20 mouse cellular contexts compared by ENCODE assay signal in genomic region chr4:25389542-25389941, GRCm38 (mm10).
DNase-seq lines count a peak whose midpoint lies in the region; ATAC-seq and TF ChIP-seq lines count a peak whose summit lies in the region.
"Had no signal": no experiment of that assay in that cellular context is flagged by ENCODE, and none has a peak within 500 bp of the region (broad histone marks: within the 10 kb centered on the region; RNA-seq: fewer than 3 reads in every experiment).

No protein-coding gene starts in this region.

- no peaks in the 10 kb centered on the region for H3K36me3 ChIP-seq in hindbrain, postnatal 0 days (ENCODE audit: insufficient read depth, low read length)
- no peaks in the 10 kb centered on the region for H3K36me3 ChIP-seq in hindbrain, embryonic 12.5 days
- H3K36me3 ChIP-seq in midbrain, embryonic 13.5 days = no peaks in the 10 kb centered on the region
- no peaks in the 10 kb centered on the region for H3K36me3 ChIP-seq in midbrain, embryonic 16.5 days (ENCODE audit: control insufficient read depth, insufficient read depth, low read length)
- no peaks in the 10 kb centered on the region for H3K36me3 ChIP-seq in forebrain, postnatal 0 days (ENCODE audit: insufficient read depth)
- H3K36me3 ChIP-seq: embryonic facial prominence, embryonic 12.5 days; G1E; heart, embryonic 10.5 days; hindbrain, embryonic 13.5 days; intestine, embryonic 15.5 days had no signal

- no peaks in the 10 kb centered on the region for H3K4me1 ChIP-seq in hindbrain, postnatal 0 days (ENCODE audit: insufficient read depth, low read length)
- no peaks in the 10 kb centered on the region for H3K4me1 ChIP-seq in hindbrain, embryonic 12.5 days
- H3K4me1 ChIP-seq in midbrain, embryonic 13.5 days (replicated peaks) = no peaks in the 10 kb centered on the region
- H3K4me1 ChIP-seq in midbrain, embryonic 16.5 days (ENCODE audit: control insufficient read depth, insufficient read depth, low read length) = no peaks in the 10 kb centered on the region
- H3K4me1 ChIP-seq in forebrain, postnatal 0 days (ENCODE audit: insufficient read depth) = no peaks in the 10 kb centered on the region
- H3K4me1 ChIP-seq: embryonic facial prominence, embryonic 12.5 days; heart, embryonic 10.5 days; hindbrain, embryonic 13.5 days; intestine, embryonic 15.5 days had no signal

- WGBS in hindbrain, postnatal 0 days = 61% methylated on average over 5 of the region's 5 CpGs
- WGBS in hindbrain, embryonic 12.5 days = 79% methylated on average over 5 of the region's 5 CpGs
- WGBS in midbrain, embryonic 13.5 days = 67% methylated on average over 5 of the region's 5 CpGs
- WGBS in midbrain, embryonic 16.5 days = 57% methylated on average over 5 of the region's 5 CpGs
- WGBS in forebrain, postnatal 0 days = 53% methylated on average over 5 of the region's 5 CpGs

- DNase-seq in hindbrain, postnatal 0 days (ENCODE audit: low spot score) = no peak
- peak; percentile 60 for DNase-seq in brain, embryonic 14.5 days (ENCODE audit: low read depth)
- peak; percentile 8 for DNase-seq in forebrain, postnatal 0 days
- no peak for DNase-seq in cerebellum, postnatal 36 days
- DNase-seq: adrenal gland, adult 8-10 months; adrenal gland, postnatal 36 days; cerebellum, adult 11 months; cerebellum, adult 8-10 months; cerebellum, postnatal 14 days; heart, adult 18-20 months; heart, postnatal 10 days; heart, postnatal 4 days had no signal

- peak; percentile 51; the same call in 1 of the 2 replicates for ATAC-seq in hindbrain, postnatal 0 days
- no peak for ATAC-seq in hindbrain, embryonic 12.5 days (ENCODE audit: low FRiP score)
- ATAC-seq in midbrain, embryonic 13.5 days = peak; percentile 40; the same call in 1 of the 2 replicates
- ATAC-seq in midbrain, embryonic 16.5 days = no peak; the same call in 1 of the 2 replicates
- peak; percentile 67 for ATAC-seq in forebrain, postnatal 0 days
- ATAC-seq: intestine, embryonic 15.5 days had no signal

- H3K27me3 ChIP-seq in hindbrain, postnatal 0 days (ENCODE audit: insufficient read depth, low read length) = no peaks in the 10 kb centered on the region
- no peaks in the 10 kb centered on the region for H3K27me3 ChIP-seq in hindbrain, embryonic 12.5 days
- H3K27me3 ChIP-seq in midbrain, embryonic 13.5 days = no peaks in the 10 kb centered on the region
- H3K27me3 ChIP-seq in midbrain, embryonic 16.5 days (ENCODE audit: control insufficient read depth, insufficient read depth, low read depth, low read length) = no peaks in the 10 kb centered on the region
- no peaks in the 10 kb centered on the region for H3K27me3 ChIP-seq in forebrain, postnatal 0 days (ENCODE audit: insufficient read depth, low read length)
- H3K27me3 ChIP-seq: embryonic facial prominence, embryonic 12.5 days; hindbrain, embryonic 13.5 days; intestine, embryonic 15.5 days had no signal

- no peaks in the 10 kb centered on the region for H3K9me3 ChIP-seq in hindbrain, postnatal 0 days (ENCODE audit: low read length)
- H3K9me3 ChIP-seq in hindbrain, embryonic 12.5 days (replicated peaks) = no peaks in the 10 kb centered on the region
- no peaks in the 10 kb centered on the region for H3K9me3 ChIP-seq in midbrain, embryonic 13.5 days
- H3K9me3 ChIP-seq in midbrain, embryonic 16.5 days (replicated peaks; ENCODE audit: control insufficient read depth, low read length, poor library complexity, severe bottlenecking) = no peaks in the 10 kb centered on the region
- no peaks in the 10 kb centered on the region for H3K9me3 ChIP-seq in forebrain, postnatal 0 days (ENCODE audit: low read length)
- H3K9me3 ChIP-seq: embryonic facial prominence, embryonic 12.5 days; G1E; heart, embryonic 10.5 days; hindbrain, embryonic 13.5 days; intestine, embryonic 15.5 days had no signal

- no peak overlapping the region for H3K4me2 ChIP-seq in hindbrain, postnatal 0 days (ENCODE audit: low read depth, low read length)
- H3K4me2 ChIP-seq in hindbrain, embryonic 12.5 days (replicated peaks) = no peak overlapping the region
- no peak overlapping the region for H3K4me2 ChIP-seq in midbrain, embryonic 13.5 days (replicated peaks)
- no peak overlapping the region for H3K4me2 ChIP-seq in midbrain, embryonic 16.5 days (ENCODE audit: low read length)
- no peak overlapping the region for H3K4me2 ChIP-seq in forebrain, postnatal 0 days (ENCODE audit: low read depth)
- H3K4me2 ChIP-seq: embryonic facial prominence, embryonic 12.5 days; hindbrain, embryonic 13.5 days; intestine, embryonic 15.5 days had no signal

- no peak overlapping the region for H3K9ac ChIP-seq in hindbrain, postnatal 0 days (replicated peaks; ENCODE audit: low read length)
- no peak overlapping the region for H3K9ac ChIP-seq in hindbrain, embryonic 12.5 days
- H3K9ac ChIP-seq in midbrain, embryonic 13.5 days (replicated peaks) = no peak overlapping the region
- H3K9ac ChIP-seq in midbrain, embryonic 16.5 days (ENCODE audit: low read depth, low read length) = no peak overlapping the region
- no peak overlapping the region for H3K9ac ChIP-seq in forebrain, postnatal 0 days
- H3K9ac ChIP-seq: embryonic facial prominence, embryonic 12.5 days; hindbrain, embryonic 13.5 days; intestine, embryonic 15.5 days had no signal

- H3K27ac ChIP-seq in hindbrain, postnatal 0 days = no peak overlapping the region
- no peak overlapping the region for H3K27ac ChIP-seq in hindbrain, embryonic 12.5 days
- no peak overlapping the region for H3K27ac ChIP-seq in midbrain, embryonic 13.5 days
- no peak overlapping the region for H3K27ac ChIP-seq in midbrain, embryonic 16.5 days (ENCODE audit: low read length)
- H3K27ac ChIP-seq in forebrain, postnatal 0 days (ENCODE audit: low read depth, low read length) = no peak overlapping the region; the same call in 1 of the 2 replicates
- H3K27ac ChIP-seq: embryonic facial prominence, embryonic 12.5 days; heart, embryonic 10.5 days; intestine, embryonic 15.5 days had no signal

- H3K4me3 ChIP-seq in hindbrain, postnatal 0 days (ENCODE audit: low read length) = no peak overlapping the region
- no peak overlapping the region for H3K4me3 ChIP-seq in hindbrain, embryonic 12.5 days
- no peak overlapping the region for H3K4me3 ChIP-seq in midbrain, embryonic 13.5 days (replicated peaks)
- no peak overlapping the region for H3K4me3 ChIP-seq in midbrain, embryonic 16.5 days (ENCODE audit: low read depth, low read length)
- no peak overlapping the region for H3K4me3 ChIP-seq in forebrain, postnatal 0 days (ENCODE audit: low read depth, low read length)
- H3K4me3 ChIP-seq: embryonic facial prominence, embryonic 12.5 days; heart, embryonic 10.5 days; hindbrain, embryonic 13.5 days; intestine, embryonic 15.5 days had no signal

- TF ChIP-seq CTCF in hindbrain, postnatal 0 days (IDR thresholded peaks at IDR 0.05; ENCODE audit: low read depth) = no peak
- no peak for TF ChIP-seq CTCF in brain, embryonic 14.5 days (IDR thresholded peaks at IDR 0.05; ENCODE audit: borderline replicate concordance, extremely low read depth, insufficient read depth, insufficient read length)
- no peak for TF ChIP-seq CTCF in forebrain, postnatal 0 days (IDR thresholded peaks at IDR 0.05; ENCODE audit: low read depth)

- no peak for TF ChIP-seq POLR2A in brain, embryonic 14.5 days (IDR thresholded peaks at IDR 0.05; ENCODE audit: borderline replicate concordance, extremely low read depth, insufficient read depth, insufficient read length, poor library complexity, severe bottlenecking)

Comparison
In these comparisons a context has a peak if more than half of its experiments do, and no peak if none do; other contexts are left out.
1. ATAC-seq: peak in hindbrain, postnatal 0 days (single experiment), midbrain, embryonic 13.5 days (single experiment) and forebrain, postnatal 0 days (single experiment); none in hindbrain, embryonic 12.5 days (single experiment) and midbrain, embryonic 16.5 days (single experiment).
2. DNase-seq: peak in brain, embryonic 14.5 days (single experiment) and forebrain, postnatal 0 days (single experiment); none in hindbrain, postnatal 0 days (single experiment) and cerebellum, postnatal 36 days (0 of 2).